9 mouse cellular contexts compared by ENCODE assay signal in genomic region chr10:12248853-12249252, GRCm38 (mm10).
A peak's percentile ranks its signal among the peaks of the same experiment; 100 is the strongest.
DNase-seq lines count a peak whose midpoint lies in the region.
"Had no signal": no experiment of that assay in that cellular context is flagged by ENCODE, and none has a peak within 500 bp of the region (broad histone marks: within the 10 kb centered on the region; RNA-seq: fewer than 3 reads in every experiment).

No protein-coding gene starts in this region.

- peak; percentile 4 to 13 for DNase-seq in layer of hippocampus, adult 8-10 months (ENCODE audit: low spot score in 2 of 2)
- DNase-seq in layer of hippocampus, adult 11-12 months (ENCODE audit: low spot score) = no peak
- peak; percentile 7 for DNase-seq in 416B (ENCODE audit: low read depth)
- peak; percentile 46 for DNase-seq in Muller cell, postnatal 12 days (ENCODE audit: inconsistent ontology term)
- DNase-seq in layer of hippocampus, adult 9-11 months = peak; percentile 13
- DNase-seq in urinary bladder, adult 18-20 months (ENCODE audit: low spot score in 2 of 2) = no peak
- no peak for DNase-seq in embryo, embryonic 10.5 days (ENCODE audit: low spot score)
- DNase-seq: liver, postnatal 0 days; spleen, adult 18-20 months had no signal

Comparison
In these comparisons a context has a peak if more than half of its experiments do, and no peak if none do; other contexts are left out.
1. DNase-seq: peak in layer of hippocampus, adult 8-10 months (2 of 2), 416B (single experiment), Muller cell, postnatal 12 days (single experiment) and layer of hippocampus, adult 9-11 months (single experiment); none in layer of hippocampus, adult 11-12 months (single experiment), urinary bladder, adult 18-20 months (0 of 2) and embryo, embryonic 10.5 days (single experiment).